Mouse (Mus musculus) embryo, embryonic 10.5 days (tissue): ENCODE data around the gene Ifitm2.
"Not testable (repeated sequence)": the region's sequence is repeated elsewhere in the genome, so short reads cannot be mapped to it uniquely, and the experiment has no call there.

Experiments
- DNase-seq: peaks from one replicate; pipeline ENCODE4 v3.0.0-alpha.2; 2015; ENCODE audit warnings: low spot score

Gene Ifitm2

DNA sequence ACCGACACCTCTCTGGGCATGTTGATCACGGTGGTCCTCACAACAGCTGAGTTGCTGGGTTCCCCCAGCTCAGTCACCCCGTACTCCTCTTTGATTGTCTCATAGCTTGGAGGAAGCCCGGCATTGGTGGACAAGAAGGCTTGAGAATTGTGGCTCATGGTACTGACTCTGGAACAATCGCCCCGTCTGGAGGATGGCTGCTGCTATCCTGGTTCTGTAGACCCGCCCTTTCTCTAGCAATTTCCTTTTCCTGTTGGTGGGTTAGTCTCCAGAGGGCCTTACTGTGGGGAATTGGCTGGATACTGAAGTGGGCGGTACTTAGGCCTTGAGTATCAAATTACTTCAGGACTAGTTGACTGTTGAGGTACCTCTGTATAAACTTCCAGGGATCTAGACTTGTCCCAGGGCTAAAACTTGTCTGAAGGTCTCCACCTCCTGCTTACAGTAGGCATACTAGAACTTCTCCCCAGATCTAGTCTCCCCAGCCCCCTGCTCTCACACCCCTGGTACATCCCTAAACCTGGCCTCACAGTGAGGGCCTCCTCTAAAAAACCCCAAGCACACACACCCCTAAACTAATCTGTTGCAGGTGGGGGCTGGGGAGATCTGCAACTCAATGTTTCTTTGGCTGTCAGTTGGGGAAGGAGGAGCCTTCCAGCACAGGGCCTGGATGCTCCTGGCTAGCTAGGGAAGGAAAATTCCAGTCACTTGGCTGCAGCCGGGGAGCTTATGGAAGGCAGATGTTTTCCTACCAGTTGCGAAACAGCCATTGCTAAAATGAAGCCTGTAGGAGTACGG, at the start of gene Ifitm2, which contains the start of gene Gm45717:
Gene Ifitm2, minus strand, starts transcription at position 230 of the 798 bp plus-strand sequence.
Gene Gm45717, minus strand, starts transcription at position 180 of the 798 bp plus-strand sequence.
- peak; percentile 90 for DNase-seq

DNA sequence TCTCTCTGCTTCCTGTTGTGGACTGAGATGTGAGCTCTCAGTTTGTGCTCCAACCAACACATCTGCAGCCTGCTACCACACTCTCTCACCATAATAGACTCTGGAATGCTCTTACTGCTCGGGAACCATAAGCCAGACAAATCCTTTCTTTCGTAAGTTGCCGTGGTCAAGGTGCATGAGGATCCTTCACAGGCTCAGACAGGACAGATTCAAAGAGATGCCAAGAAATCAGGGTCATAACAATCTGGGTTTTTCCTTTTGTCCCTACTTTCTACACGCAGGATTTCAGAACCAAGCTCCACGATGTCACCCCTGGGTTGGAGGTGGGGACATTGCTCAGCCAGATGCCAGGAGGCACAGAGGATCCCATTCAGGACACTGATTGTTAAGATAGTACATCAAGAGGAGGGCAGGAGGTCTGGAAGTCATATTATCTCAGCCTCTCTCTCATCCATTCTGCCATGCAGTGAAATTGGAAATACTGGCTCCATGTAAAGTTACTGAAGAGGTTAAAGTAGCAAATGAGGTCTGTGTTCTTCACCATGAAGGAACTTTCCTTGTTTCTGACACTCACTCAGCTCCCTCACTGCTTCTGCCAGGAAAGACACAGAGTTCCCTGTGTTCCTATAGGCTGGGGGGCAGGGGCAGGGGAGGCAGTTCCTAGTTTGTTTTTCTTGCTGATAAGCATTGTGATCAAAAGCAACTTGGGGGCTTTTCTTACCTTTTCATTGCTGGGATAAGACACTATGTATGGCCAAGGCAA, 47.6 kb upstream of the Ifitm2 start:
- no peak for DNase-seq

DNA sequence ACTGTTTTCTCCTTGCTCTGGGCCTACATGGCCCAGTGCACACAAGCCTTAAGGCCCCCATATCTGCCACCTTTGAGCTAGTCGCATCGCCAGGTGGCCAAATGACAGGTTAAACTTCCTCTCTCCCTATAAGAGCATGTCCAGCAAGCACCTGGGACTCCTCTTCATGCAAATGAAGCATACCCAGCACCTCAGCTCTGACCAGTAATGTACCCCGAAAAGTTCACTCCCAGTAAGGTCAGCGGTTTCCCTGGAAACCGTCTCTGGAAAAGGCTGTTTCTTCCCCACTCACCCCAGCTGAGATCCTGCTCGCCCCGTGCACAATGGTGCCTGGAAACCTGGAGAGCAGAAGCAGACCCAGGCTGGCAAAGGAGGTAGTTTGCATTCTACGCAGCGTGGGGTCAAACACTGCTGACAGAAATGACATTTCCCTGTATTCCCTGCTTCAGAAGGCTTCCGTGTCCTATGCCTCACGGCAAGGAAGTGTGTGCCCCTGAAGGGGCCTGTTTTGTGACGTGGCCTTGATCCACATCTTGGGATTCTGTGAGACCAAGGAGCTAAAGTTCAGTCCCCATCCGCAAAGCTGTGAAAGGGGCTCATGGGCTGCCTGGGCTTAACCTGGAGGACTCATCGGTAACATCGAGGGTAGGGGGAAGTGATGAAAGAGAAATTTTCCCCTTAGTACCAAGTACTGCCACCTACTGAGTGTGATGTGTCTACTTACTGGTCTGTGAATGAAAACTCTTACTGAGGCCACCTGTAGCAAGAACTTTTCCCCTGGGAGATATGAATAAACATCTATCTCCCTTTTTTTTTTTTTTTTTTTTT, 45.3 kb upstream of the Ifitm2 start:
- DNase-seq = no peak

DNA sequence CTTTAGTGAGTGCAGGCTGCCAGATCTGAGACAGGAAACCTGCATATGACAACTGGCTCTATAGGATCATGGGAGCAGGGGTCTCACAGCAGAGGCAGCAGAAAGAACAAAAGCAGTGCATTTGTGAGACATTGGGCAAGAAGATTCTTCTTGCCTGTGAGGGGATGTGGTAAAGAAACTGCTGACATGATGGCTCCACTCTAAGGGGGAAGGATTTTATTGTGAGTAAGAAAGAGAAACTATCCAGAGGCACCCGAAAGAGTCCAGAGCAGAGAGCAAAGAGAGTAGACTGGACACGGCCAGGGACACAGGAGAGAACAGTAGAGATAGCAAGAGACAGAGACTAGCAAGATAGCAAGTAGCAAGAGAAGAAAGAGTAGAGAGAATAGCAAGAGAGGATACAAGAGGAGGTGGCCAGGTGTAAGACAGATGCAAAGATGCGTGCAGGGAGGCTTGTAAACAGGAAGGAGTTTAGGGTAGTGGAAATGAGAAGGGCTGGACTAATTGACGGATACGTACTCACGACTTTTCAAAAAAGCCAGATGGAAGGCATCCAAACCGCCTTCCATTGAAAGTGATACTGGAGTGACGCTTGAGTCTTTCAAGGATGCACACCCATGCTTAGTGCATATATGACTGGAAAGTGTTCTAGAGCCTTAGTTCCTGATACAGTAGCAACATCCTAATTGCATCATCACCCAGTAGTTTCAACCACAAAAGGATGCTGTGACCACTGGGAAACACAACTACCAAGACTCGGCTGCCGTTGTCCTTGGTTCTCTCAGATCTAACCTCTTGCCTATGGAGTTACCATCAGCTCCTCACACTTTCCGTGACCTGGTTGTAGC, 43.3 kb upstream of the Ifitm2 start:
- DNase-seq = no peak

DNA sequence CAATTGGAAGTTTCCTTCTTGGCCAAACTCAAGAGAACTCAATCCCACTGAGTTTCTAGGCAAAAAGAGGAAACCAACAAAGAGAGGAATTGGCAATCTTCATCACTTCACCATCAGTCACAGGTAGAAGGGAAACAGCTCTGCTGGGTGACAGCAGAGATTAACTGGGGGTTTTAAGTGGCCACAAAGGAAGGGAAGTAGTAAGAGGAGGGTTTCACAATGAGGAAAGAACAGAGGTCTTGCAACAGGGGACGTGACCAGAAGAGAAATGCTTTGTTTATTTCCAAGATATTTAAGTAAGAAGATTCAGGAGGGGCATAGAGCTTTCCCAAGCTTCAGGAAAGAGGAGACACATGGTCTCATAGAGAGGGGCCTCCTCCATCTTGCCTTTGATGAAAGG, 42.0 kb upstream of the Ifitm2 start:
- no peak for DNase-seq

DNA sequence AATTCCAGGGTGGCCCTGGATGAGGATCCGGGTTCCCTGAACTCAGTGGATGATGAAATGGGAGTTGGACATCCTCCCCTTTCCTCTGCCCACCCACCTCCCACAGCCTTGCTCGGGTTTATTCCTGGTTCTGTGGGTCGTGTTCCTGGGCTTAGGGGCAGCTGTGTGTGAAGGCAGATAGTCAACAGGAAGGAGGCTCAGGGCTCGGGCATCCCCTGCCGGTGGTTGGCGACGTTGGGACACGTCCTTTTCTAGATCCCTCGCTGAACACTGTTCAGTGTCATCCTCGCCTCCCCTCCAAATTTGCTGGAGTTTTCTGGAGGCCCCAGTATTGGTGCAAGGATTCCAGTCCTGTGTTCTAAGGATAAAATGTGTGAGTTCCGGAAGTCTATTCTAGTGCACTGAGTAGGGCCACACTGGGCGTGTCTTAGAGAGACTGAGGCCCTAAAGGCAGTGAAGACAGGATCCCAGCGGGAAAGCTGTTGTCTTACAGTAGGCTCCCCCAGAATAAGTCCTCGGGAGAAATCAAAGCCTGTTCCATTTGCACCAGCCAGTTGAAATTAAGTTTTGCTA, 35.4 kb upstream of the Ifitm2 start:
- DNase-seq = no peak

DNA sequence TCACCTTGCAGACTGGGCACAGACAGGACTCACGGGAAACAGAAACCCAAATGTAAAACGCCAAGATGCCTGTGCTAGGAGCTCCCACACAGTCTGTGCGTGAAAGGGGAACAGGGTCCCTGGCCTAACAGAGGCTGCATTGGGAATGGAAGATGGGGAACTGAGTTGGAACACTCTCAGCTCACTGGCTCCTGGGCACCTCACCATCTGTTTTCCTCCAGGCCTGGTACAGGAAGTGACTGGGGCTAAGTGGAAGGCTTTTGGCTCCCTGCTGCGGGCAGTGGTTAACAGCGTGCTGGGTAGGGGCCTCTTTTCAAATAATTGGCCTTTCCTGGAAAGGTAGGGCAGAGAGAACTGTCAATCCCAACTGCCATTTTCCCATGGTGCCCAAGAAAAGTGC, 34.8 kb upstream of the Ifitm2 start:
- DNase-seq = no peak

DNA sequence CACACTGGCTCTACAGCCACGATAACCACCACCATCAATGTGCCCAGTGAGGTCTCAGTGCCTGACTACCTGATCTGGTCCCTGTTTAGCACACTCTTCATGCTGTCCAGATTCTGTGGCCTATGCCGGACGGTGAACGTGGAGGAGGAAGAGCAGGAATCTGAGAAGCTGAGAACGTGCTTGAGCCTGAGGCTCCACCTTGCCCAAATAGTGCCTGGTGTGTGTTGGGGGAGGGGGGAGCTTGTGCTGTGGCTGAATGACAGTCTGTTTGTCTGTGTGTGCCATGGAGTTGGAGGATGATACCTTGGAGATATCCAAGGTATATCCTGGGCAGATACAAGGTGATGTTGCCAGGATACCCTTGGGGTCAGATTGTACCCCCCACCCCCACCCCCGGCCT, 34.4 kb upstream of the Ifitm2 start:
- no peak for DNase-seq

DNA sequence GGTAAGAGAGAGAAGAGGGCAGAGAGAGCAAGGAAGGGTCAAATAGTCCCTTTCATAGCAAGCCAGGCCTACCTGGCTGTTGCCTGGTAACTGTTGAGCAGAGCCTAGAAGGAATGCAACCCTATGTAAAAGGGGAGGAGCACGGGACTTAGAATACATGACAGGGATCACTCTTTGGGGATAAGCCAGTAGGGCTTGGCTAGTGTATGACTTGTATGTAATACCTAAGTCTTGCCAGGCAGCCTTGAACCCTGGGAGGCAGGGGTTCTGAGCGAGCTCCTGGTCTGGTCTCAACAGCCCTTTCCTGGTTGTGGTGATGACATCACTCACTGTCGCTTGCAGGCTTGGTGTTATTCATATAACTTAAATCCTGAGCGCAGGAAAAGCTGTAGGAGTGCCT, 33.2 kb upstream of the Ifitm2 start:
- DNase-seq = no peak

DNA sequence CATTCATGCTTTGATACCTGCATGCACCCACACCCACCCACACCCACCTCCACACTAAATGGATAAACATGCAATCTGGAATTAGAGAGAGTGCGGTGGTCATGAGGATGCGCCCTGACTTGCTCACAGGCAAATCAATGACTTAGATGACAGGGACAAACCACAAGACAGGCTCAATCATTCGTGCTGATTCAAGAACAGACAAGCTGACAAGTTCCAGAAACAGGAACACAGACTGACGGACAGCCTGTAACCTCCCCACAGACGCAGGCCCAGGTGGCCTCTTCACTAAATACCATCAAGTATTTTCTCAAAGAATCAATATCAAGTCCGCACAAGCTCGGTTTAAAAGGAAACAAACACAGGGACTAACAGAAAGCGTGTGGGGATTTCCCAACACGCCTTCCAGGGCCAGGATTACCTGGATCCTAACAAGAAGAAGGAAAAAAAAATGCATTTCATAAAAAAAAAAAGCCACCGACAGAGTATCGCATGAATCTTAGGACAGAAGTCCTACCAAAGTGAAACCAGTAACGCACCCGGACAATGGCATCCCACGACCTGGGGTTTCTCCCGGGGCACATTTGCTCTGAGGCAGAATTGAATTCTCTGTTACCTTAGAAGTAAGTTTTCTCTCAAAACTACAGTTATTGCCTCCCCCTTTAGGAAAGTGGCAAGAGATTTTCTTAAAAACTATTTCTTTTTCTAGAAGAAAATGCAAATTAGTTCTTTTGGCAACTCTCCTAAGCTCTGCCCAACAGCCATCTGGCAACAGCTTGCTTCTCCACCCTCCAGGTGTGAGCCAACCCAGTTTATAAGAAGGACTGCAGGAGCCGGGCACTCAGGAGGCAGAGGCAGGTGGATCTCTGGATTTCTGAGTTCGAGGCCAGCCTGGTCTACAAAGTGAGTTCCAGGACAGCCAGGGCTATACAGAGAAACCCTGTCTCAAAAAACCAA, 31.7 kb upstream of the Ifitm2 start:
- no peak for DNase-seq

DNA sequence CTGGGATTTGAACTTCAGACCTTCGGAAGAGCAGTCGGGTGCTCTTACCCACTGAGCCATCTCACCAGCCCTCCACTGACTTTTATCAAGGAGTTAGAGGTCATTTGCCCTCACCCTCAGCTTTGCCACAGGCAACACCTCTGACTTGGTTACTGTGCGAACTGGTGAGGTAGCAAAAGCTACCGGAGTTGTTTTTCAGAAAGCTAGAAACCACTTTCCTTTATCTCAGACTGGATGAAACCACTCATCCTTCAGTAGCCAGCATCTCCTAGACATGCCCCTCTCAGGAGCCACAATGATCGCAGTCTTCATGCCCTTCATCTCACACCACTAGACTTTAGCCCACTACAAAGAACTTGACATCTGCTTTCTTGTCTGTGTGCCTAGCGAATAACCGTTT, 27.2 kb upstream of the Ifitm2 start:
- DNase-seq = no peak

DNA sequence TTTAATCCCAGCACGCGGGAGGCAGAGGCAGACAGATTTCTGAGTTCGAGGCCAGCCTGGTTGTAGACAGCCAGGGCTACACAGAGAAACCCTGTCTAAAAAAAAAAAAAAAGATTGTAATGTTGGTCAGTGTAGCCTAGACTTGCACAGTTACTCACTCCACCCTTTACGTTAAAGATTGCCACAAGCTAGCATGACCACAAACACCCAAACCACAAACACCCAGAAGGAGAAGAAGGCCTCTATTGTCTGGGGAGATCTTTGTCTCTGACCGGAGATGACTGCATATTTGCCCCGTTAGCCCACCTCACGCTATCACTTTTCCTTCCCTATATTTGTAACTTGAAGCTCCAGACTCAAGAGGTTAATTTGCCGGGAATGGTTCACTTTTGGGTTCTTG, 25.9 kb upstream of the Ifitm2 start:
- DNase-seq = no peak

DNA sequence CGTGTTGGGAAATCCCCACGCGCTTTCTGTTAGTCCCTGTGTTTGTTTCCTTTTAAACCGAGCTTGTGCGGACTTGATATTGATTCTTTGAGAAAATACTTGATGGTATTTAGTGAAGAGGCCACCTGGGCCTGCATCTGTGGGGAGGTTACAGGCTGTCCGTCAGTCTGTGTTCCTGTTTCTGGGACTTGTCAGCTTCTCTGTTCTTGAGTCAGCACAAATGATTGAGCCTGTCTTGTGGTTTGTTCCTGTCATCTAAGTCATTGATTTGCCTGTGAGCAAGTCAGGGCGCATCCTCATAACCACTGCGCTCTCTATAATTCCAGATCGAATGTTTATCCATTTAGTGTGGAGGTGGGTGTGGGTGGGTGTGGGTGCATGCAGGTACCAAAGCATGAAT, 20.9 kb upstream of the Ifitm2 start:
- not testable (repeated sequence) for DNase-seq

DNA sequence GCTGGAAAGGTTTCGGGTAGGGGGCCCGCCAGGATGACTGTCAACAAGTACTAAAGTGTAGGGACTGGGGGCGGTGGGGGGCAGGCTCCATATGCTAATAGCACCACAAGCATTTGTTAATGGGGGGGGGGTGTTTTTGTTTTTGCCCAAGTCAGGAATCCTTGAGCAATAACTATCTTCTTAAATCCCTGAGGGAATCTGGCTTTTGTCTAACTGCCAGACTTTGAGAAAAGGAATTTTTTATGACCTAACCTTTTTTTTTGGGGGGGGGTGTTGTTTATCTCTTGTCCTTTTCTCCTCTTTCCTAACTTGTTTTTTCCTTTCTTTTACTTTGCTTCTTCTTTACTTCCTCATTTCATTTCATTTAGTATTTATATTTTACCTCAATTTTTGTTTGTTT, 19.7 kb upstream of the Ifitm2 start:
- DNase-seq = no peak

DNA sequence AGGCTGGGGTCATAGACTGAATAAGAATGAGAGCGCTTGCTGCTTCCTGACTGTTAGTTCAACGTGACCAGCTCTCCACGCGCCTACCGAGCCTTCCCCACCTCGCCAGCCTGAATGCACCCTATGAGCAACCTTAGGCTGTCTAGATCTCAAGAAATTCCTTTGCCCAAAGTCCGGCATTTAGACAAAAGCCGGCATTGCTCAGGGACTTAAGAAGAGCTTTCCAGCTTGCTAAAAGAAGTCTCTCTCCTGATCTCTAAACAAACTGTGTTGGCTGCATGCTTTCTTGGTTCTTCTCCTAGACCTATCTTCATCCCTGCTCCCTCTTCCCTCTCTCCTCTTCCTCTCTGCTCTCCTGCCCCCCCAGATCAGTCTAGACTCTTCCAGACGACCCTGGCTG, 19.2 kb upstream of the Ifitm2 start:
- DNase-seq = no peak

DNA sequence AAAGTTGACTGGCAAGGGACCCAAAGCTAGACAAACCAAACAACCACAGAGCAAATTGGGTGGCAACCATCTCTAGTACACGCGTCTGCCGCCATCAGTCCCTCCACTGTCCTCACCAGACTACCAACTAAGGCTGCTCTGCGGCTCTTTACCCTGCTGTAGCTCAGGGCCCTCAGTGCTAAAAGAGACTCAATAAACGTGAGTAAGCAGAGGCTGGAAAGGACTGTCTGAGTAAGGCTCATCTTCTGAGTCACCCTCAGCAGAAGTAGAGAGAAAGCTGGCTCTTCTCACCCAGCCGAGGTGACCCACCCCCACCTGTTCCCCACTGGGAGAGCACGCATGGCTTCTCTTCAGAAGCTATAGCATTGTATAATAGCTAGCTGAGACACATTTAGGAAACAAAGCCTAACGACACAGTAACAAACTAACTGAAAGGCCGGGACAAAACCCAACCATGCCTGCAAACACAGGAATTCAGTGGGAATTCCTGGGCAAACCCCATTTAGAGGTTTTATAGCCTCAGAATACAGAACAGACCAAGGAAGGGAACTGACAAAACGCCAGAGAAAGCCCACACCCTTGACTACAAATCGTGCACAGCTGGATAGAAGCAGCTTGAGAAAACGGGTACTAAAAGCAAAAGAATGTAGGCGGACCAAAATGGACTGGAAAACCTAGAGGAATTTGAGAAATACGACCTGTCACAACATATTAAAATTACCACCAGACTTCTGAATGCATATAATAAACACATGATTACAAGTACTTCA, 17.8 kb upstream of the Ifitm2 start:
- no peak for DNase-seq

DNA sequence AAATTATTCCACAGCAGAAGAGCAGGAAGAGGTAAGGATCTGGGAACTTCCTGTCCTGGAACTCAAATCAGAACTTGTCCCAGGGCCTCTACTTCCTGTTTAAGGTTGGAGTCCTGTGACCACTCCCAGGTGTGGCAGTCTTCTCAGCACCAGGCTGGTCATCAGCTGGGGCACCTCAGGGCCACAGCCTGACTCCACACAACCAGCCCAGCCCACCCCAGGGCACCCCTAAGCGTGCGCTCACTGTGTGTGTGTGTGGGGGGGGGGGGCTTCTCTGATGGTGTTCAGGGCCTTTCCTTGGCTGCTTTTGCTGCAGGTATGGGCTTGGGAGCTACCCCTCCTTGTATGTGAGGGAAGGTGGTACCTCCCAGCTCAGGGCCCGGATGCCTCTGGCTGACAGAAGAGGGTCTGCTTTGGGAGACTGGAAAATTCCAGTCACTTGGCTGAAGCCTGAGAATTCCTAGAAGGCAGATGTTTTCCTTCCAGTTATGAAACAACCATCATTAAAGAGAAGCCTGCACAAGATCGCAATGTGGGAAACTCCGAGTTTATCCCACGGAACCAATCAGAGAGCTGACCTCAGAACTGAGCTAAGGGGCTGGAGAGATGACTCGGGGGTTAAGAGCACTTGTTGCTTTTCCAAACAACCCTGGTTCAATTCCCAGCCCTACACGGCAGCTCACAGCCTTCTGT, 15.8 kb upstream of the Ifitm2 start:
- no peak for DNase-seq

DNA sequence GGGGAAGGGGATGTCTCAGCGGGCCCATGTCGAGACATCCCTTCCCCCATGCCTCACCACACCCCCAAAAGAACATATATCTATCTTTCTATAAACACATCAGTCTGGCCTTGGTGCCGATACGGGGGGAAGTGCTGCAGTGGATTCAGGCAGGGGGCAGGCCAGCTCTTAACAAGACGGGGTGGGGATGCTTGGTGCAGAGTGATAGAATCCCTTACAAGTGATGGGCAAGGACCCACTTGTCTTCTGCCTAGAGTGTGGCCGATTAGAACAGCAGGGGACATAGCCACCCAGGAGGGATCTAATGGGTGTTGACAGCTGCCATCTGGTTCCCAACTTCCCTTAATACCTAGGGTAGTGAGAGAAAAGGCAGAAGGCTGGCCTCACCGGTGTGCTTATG, 15.1 kb upstream of the Ifitm2 start:
- DNase-seq = no peak

DNA sequence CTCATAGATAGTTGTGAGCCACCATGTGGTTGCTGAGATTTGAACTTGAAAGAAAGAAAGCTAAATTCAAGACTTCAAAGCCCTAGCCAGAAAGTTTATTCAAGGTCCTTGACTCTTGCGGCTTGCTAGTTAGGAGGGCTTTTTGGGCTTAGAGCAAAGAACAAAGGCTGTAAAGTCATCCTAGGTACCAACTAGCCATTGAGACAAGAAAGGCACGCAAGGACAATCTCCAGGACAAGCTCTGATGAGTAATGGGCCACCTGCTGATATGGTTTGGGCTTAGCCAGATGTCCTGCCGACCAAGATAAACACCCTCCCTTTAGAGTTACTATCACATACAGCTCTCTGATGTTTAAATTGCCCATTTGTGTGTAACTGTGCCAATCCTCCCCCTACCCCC, 12.9 kb upstream of the Ifitm2 start:
- not testable (repeated sequence) for DNase-seq
